Mouse (Mus musculus) brain, embryonic 14.5 days (tissue): ENCODE results near the gene 4921539E11Rik.

Experiments used
- CTCF ChIP-seq: fragments of 200-500 bp; IDR thresholded peaks from 2 replicates; pipeline ENCODE4 v1.5.1; 2012; ENCODE audit warnings: inconsistent platforms, mild to moderate bottlenecking, moderate library complexity, borderline replicate concordance; ENCODE audit not compliant: insufficient read depth, insufficient read length; ENCODE audit errors: extremely low read depth
- POLR2A ChIP-seq: fragments of 200-500 bp; IDR thresholded peaks from 2 replicates; pipeline ENCODE4 v1.6.1; 2012; ENCODE audit warnings: mild to moderate bottlenecking, inconsistent platforms, borderline replicate concordance; ENCODE audit not compliant: poor library complexity, insufficient read depth, insufficient read length, severe bottlenecking; ENCODE audit errors: extremely low read depth

DNA sequence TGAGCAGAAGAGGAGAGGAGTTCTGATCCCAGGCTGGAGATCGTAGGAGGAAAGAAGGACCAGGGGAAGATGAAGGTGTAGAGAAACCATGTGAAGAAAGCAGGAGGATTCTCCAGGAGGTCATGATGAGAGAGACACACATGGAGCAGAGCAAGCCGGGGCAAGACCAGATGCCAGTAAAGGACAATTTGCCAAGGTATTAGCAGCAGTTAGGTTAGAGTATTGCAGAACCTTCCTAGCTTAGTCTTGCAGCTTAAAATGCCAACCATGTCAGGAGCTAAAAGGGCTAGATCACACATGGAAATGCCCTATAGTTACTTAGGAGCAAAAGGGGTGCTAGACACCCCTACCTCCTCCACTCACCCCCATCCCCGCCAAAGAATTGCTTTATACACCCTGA lies 43.4 kb downstream of the 4921539E11Rik start:
- TF ChIP-seq CTCF (no peak), POLR2A (no peak)
